Mouse (Mus musculus) G1E (cell line): Measurements from ENCODE around the gene Mpg. TPM values are rescaled to one million over a fixed set of nuclear protein-coding genes. Genes with fewer than 3 reads are reported as not detected.

ENCODE experiments used
- ATAC-seq: 2 replicates; pipeline ENCODE4 v1.8.0; 2016; ENCODE audit warnings: mild to moderate bottlenecking; ENCODE audit not compliant: insufficient number of reproducible peaks, poor library complexity, low FRiP score, severe bottlenecking; ENCODE audit errors: extremely low read depth
- DNase-seq: peaks from one replicate; pipeline ENCODE4 v3.0.0; 2012; ENCODE audit warnings: low spot score
- H3K27me3 ChIP-seq: 2 replicates; pipeline ENCODE4 v1.6.1; 2012; ENCODE audit warnings: mild to moderate bottlenecking, low read length, inconsistent platforms; ENCODE audit not compliant: insufficient read depth
- H3K36me3 ChIP-seq: replicated peaks from 2 replicates; pipeline ENCODE3; 2012; ENCODE audit warnings: mild to moderate bottlenecking, inconsistent platforms
- H3K4me1 ChIP-seq: 2 replicates; pipeline ENCODE4 v1.6.1; 2012; ENCODE audit warnings: low read depth, low read length, inconsistent platforms, mixed read lengths; ENCODE audit not compliant: insufficient read depth
- H3K4me3 ChIP-seq: 2 replicates; pipeline ENCODE4 v1.5.1; 2012; ENCODE audit warnings: low read depth, mild to moderate bottlenecking, inconsistent platforms, low read length, moderate library complexity, mixed read lengths
- H3K9me3 ChIP-seq: replicated peaks from 2 replicates; pipeline ENCODE4 v1.6.1; 2012; ENCODE audit warnings: inconsistent platforms
- CTCF ChIP-seq: IDR thresholded peaks from 2 replicates; pipeline ENCODE4 v1.5.1; 2012; ENCODE audit warnings: low read depth, low read length, inconsistent platforms, mixed read lengths
- GATA1 ChIP-seq: IDR thresholded peaks from 2 replicates; pipeline ENCODE4 v1.6.1; 2012; ENCODE audit warnings: borderline replicate concordance, low read length, inconsistent platforms, mixed read lengths
- GATA2 ChIP-seq: IDR thresholded peaks from 2 replicates; pipeline ENCODE4 v1.6.1; 2012; ENCODE audit warnings: low read depth, low read length, inconsistent platforms, borderline replicate concordance
- POLR2AphosphoS5 ChIP-seq: IDR thresholded peaks from 2 replicates; pipeline ENCODE4 v1.6.1; 2012; ENCODE audit warnings: low read depth, low read length, inconsistent platforms; ENCODE audit not compliant: insufficient replicate concordance
- TAL1 ChIP-seq: conservative IDR thresholded peaks from 2 replicates; pipeline ENCODE4 v1.6.1; 2012; ENCODE audit warnings: low read depth, low read length, inconsistent platforms, mixed read lengths
- polyA plus RNA-seq: library from polyadenylated mRNA; stranded (reverse); fragments of >175 nt; gene quantifications from 2 replicates; pipeline ENCODE4 v1.2.3, GENCODE M21; 2012
- total RNA-seq, 2 experiments: library from RNA; stranded (forward) in 1 of 2; stranded (reverse) in 1 of 2; fragments of 200-1000 nt in 1 of 2; fragments of >200 nt in 1 of 2; fragmentation: Nextera tagmentation in 1 of 2; gene quantifications; 2 replicates each; pipeline ENCODE4 v1.2.3; 2014 to 2017

The Mpg gene
- total and polyA plus RNA-seq, 3 experiments = 14.2 to 22.0 (median 17.0) TPM

DNA sequence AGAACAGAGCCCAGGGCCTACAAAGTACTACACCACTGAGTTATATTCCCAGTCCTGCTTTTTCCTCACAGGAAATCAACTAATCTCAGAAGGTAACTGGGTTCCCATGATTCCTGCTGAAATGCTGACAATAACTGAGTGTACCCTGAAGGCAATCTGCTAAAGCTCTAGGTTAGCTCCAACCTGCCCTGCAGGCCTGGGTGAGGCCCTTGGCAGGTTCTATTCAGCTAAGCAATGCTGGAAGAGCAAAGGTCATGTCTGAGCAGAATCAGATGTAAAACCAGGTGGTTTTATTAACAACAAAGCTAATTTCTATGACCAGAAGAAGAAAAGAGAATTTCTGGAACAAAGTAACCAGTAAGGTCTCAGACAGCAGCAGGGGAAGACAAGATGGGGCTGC is 15.1 kb downstream of the Mpg start:
- Histone ChIP-seq H3K27me3 (no peaks in the 10 kb centered on the region), H3K9me3 (no peaks in the 10 kb centered on the region), H3K4me3 (no peak overlapping the region), H3K36me3 (peaks cover 91% of the 10 kb centered on the region), H3K4me1 (peaks cover 60% of the 10 kb centered on the region)
- ATAC-seq (no peak), DNase-seq (no peak)
- no peak for TF ChIP-seq CTCF
- TF ChIP-seq TAL1 = no peak
- no peak for TF ChIP-seq GATA2
- TF ChIP-seq POLR2AphosphoS5 = no peak
- TF ChIP-seq GATA1 = no peak

DNA sequence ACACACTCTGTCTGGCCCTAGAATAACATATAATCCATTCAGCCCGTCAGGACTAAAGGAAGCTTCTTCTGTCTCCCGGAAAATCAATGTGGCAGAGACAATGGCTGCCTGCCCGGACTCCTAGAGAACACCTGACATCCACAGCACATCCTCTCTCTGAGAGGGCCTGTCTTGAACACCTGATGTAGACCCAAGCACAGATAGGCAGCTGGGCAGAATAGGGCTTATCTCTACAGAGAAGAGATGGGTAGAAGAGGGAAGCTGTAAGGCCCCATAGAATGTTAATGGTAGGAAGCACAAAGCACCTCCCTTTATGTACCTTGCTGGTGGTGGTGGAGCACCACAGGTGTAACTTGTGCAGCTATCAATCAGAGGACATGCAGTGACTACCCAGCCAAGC is 15.9 kb downstream of the Mpg start:
- DNase-seq (no peak), ATAC-seq (no peak)
- Histone ChIP-seq H3K9me3 (no peaks in the 10 kb centered on the region), H3K4me1 (peaks cover 67% of the 10 kb centered on the region), H3K4me3 (no peak overlapping the region), H3K36me3 (peaks cover 91% of the 10 kb centered on the region), H3K27me3 (no peaks in the 10 kb centered on the region)
- TF ChIP-seq POLR2AphosphoS5 (no peak), GATA1 (no peak), CTCF (no peak), GATA2 (no peak), TAL1 (no peak)

DNA sequence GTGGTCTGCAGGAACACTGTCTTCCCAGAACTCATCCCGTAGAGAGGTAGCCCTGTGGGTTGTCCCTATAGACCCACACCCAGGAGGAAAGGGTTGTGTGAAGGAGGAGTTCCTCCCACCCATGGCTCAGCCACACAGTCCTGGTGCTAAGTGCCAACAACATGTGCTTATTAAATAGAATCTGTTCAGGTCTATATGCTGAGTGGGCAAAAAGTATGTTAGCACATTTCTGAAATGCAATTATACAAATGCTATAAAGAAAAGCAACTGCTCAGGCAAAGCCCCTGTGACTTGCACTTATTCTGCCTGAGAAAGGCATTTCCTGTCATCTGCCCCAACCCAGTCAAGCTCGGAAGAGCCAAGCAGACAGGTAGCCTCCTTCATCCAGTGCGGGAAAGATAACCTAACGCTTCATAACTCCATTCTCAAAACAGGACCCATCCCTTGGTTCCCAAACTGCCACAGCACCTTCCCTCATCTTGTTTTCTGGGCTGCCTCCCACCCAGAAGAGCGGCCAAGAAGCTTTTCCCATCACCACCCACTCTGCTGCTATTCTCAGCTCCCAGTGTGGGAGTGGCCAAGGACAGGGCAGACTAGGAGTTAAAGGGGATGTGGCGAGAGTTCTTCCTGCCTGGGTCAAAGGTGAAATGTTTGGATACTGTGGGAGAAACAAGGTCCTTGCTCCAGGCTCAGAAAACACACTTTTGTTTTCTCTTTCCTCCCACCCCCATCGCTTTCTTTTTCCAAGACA is 17.1 kb downstream of the Mpg start:
- no peaks in the 10 kb centered on the region for H3K27me3 ChIP-seq
- no peaks in the 10 kb centered on the region for H3K9me3 ChIP-seq
- DNase-seq (no peak), ATAC-seq (no peak)
- H3K4me1 ChIP-seq = peaks cover 72% of the 10 kb centered on the region
- H3K4me3 ChIP-seq = no peak overlapping the region
- H3K36me3 ChIP-seq = peaks cover 88% of the 10 kb centered on the region
- TF ChIP-seq TAL1 (no peak), POLR2AphosphoS5 (no peak), GATA2 (no peak), CTCF (no peak)

GRCm38 (mm10) chr11:32244064-32244463 is 17.8 kb downstream of the Mpg start:
- DNase-seq = no peak
- TF ChIP-seq POLR2AphosphoS5 (no peak), CTCF (no peak), TAL1 (no peak), GATA2 (no peak), GATA1 (no peak)
- Histone ChIP-seq H3K4me1 (peaks cover 67% of the 10 kb centered on the region), H3K4me3 (no peak overlapping the region), H3K9me3 (no peaks in the 10 kb centered on the region), H3K36me3 (peaks cover 87% of the 10 kb centered on the region), H3K27me3 (no peaks in the 10 kb centered on the region)
- ATAC-seq = no peak

- ATAC-seq (no peak), DNase-seq (no peak)
- H3K27me3 ChIP-seq = no peaks in the 10 kb centered on the region
- TF ChIP-seq TAL1 (no peak), POLR2AphosphoS5 (no peak), GATA1 (no peak), GATA2 (no peak), CTCF (no peak)
- peaks cover 88% of the 10 kb centered on the region for H3K36me3 ChIP-seq
- no peaks in the 10 kb centered on the region for H3K9me3 ChIP-seq
- no peak overlapping the region for H3K4me3 ChIP-seq
- peaks cover 70% of the 10 kb centered on the region for H3K4me1 ChIP-seq
Observed at GRCm38 (mm10) chr11:32244617-32245016, 18.3 kb downstream of the Mpg start.

GRCm38 (mm10) chr11:32245614-32246013 is 19.3 kb downstream of the Mpg start:
- ATAC-seq (peak; percentile 94), DNase-seq (peak; percentile 79)
- H3K4me3 ChIP-seq = peak overlapping the region; percentile 14; the same call in 1 of the 2 replicates
- peaks cover 87% of the 10 kb centered on the region for H3K36me3 ChIP-seq
- no peaks in the 10 kb centered on the region for H3K9me3 ChIP-seq
- TF ChIP-seq TAL1 = peak; percentile 100
- no peak for TF ChIP-seq CTCF
- peak; percentile 86 for TF ChIP-seq GATA2
- peaks cover 78% of the 10 kb centered on the region for H3K4me1 ChIP-seq
- no peaks in the 10 kb centered on the region for H3K27me3 ChIP-seq
